Mouse (Mus musculus) fibroblast of lung, adult 2 months (primary cell): ENCODE data around the gene Nprl2.

Experiments used
- DNase-seq: peaks from one replicate; pipeline ENCODE4 v3.0.0-alpha.2; 2011; ENCODE audit warnings: low read depth

Gene Nprl2

GRCm38 (mm10) chr9:107534408-107535202 lies 7.4 kb upstream of the Nprl2 start:
- DNase-seq: no peak

- DNase-seq: no peak
Measured at GRCm38 (mm10) chr9:107538231-107538630, 3.8 kb upstream of the Nprl2 start.

- no peak for DNase-seq
Measured at GRCm38 (mm10) chr9:107538711-107539110, 3.3 kb upstream of the Nprl2 start.

- DNase-seq: no peak
Measured at GRCm38 (mm10) chr9:107539940-107540339, 2.1 kb upstream of the Nprl2 start.

- DNase-seq: no peak
Measured at GRCm38 (mm10) chr9:107540420-107540819, 1.6 kb upstream of the Nprl2 start.

- DNase-seq: no peak
Measured at GRCm38 (mm10) chr9:107541005-107541404, 1.0 kb upstream of the Nprl2 start.

- no peak for DNase-seq
Measured at GRCm38 (mm10) chr9:107542352-107542686, 293 bp downstream of the Nprl2 start.

GRCm38 (mm10) chr9:107542721-107543120 lies 695 bp downstream of the Nprl2 start:
- no peak for DNase-seq

- no peak for DNase-seq
Measured at GRCm38 (mm10) chr9:107543299-107543698, 1.3 kb downstream of the Nprl2 start.

GRCm38 (mm10) chr9:107544196-107544700 lies 2.2 kb downstream of the Nprl2 start:
- DNase-seq: no peak

GRCm38 (mm10) chr9:107544729-107545128 lies 2.7 kb downstream of the Nprl2 start:
- DNase-seq: no peak

- DNase-seq: no peak
Measured at GRCm38 (mm10) chr9:107545199-107545598, 3.2 kb downstream of the Nprl2 start.

GRCm38 (mm10) chr9:107545602-107546001 lies 3.6 kb downstream of the Nprl2 start:
- no peak for DNase-seq

GRCm38 (mm10) chr9:107547026-107547425 lies 5.0 kb downstream of the Nprl2 start, which contains the start of gene Zmynd10:
Zmynd10 (plus strand) TSS chr9:107547298.
- DNase-seq: peak; percentile 82

- no peak for DNase-seq
Measured at GRCm38 (mm10) chr9:107547957-107548356, 5.9 kb downstream of the Nprl2 start.

GRCm38 (mm10) chr9:107548820-107549219 lies 6.8 kb downstream of the Nprl2 start:
- no peak for DNase-seq

GRCm38 (mm10) chr9:107549297-107550074 lies 7.5 kb downstream of the Nprl2 start:
- no peak for DNase-seq

GRCm38 (mm10) chr9:107550491-107551116 lies 8.6 kb downstream of the Nprl2 start:
- DNase-seq: no peak

- DNase-seq: no peak
Measured at GRCm38 (mm10) chr9:107551117-107551889, 9.3 kb downstream of the Nprl2 start, which contains the start of gene Rassf1. Rassf1 (plus strand) TSS chr9:107551555.

GRCm38 (mm10) chr9:107551890-107552355 lies 9.9 kb downstream of the Nprl2 start:
- DNase-seq: no peak

- DNase-seq: no peak
Measured at GRCm38 (mm10) chr9:107552690-107553393, 10.8 kb downstream of the Nprl2 start.
